Mouse (Mus musculus): ENCODE measurements around the gene Fgfr2. TPM values are rescaled to one million over a fixed set of nuclear protein-coding genes. Genes with fewer than 3 reads are reported as not detected.
A peak's percentile ranks its signal among the peaks of the same experiment; 100 is the strongest.

Gene Fgfr2
- total and polyA plus RNA-seq, 2 experiments from 2014 or later: 12.1 to 32.6 TPM

- no peak for ATAC-seq (ENCODE audit: low FRiP score)
- TF ChIP-seq CTCF (IDR thresholded peaks at IDR 0.05): no peak
- Histone ChIP-seq H3K4me2 (ENCODE audit: low read depth, low read length, poor library complexity, severe bottlenecking) (no peak overlapping the region), H3K4me3 (ENCODE audit: low read depth, low read length) (no peak overlapping the region), H3K4me1 (ENCODE audit: insufficient read depth, low read length) (no peaks in the 10 kb centered on the region), H3K9ac (replicated peaks; ENCODE audit: low read length, poor library complexity, severe bottlenecking) (no peak overlapping the region), H3K9me3 (ENCODE audit: low read length) (no peaks in the 10 kb centered on the region), H3K36me3 (ENCODE audit: insufficient read depth, low read length) (no peaks in the 10 kb centered on the region), H3K27ac (ENCODE audit: low read depth, low read length) (no peak overlapping the region), H3K27me3 (ENCODE audit: insufficient read depth, low read length) (no peaks in the 10 kb centered on the region)
- DNase-seq (ENCODE audit: low spot score): no peak
- 49% methylated on average over 2 of the region's 2 CpGs for WGBS
These were observed 2204.9 kb downstream of the Fgfr2 start for GRCm38 (mm10) chr7:130918260-130918659.

GRCm38 (mm10) chr7:130914693-130915363, 2208.3 kb downstream of the Fgfr2 start:
- 43% methylated on average over 5 of the region's 5 CpGs for WGBS
- DNase-seq (ENCODE audit: low spot score) (peak; percentile 89), ATAC-seq (ENCODE audit: low FRiP score) (no peak)
- H3K4me1 ChIP-seq (ENCODE audit: insufficient read depth, low read length): no peaks in the 10 kb centered on the region
- TF ChIP-seq CTCF (IDR thresholded peaks at IDR 0.05): peak; percentile 89
- peaks cover 8% of the 10 kb centered on the region for H3K36me3 ChIP-seq (ENCODE audit: insufficient read depth, low read length)
- no peaks in the 10 kb centered on the region for H3K9me3 ChIP-seq (ENCODE audit: low read length)
- no peak overlapping the region for H3K9ac ChIP-seq (replicated peaks; ENCODE audit: low read length, poor library complexity, severe bottlenecking)
- no peak overlapping the region for H3K4me2 ChIP-seq (ENCODE audit: low read depth, low read length, poor library complexity, severe bottlenecking)
- H3K4me3 ChIP-seq (ENCODE audit: low read depth, low read length): no peak overlapping the region
- no peaks in the 10 kb centered on the region for H3K27me3 ChIP-seq (ENCODE audit: insufficient read depth, low read length)
- H3K27ac ChIP-seq (ENCODE audit: low read depth, low read length): no peak overlapping the region

- H3K27ac ChIP-seq (ENCODE audit: low read depth, low read length): no peak overlapping the region
- ATAC-seq (ENCODE audit: low FRiP score): no peak
- no peak overlapping the region for H3K9ac ChIP-seq (replicated peaks; ENCODE audit: low read length, poor library complexity, severe bottlenecking)
- WGBS: 94% methylated on average over 14 of the region's 14 CpGs
- no peak overlapping the region for H3K4me2 ChIP-seq (ENCODE audit: low read depth, low read length, poor library complexity, severe bottlenecking)
- no peaks in the 10 kb centered on the region for H3K27me3 ChIP-seq (ENCODE audit: insufficient read depth, low read length)
- TF ChIP-seq CTCF (IDR thresholded peaks at IDR 0.05): no peak
- H3K36me3 ChIP-seq (ENCODE audit: insufficient read depth, low read length): peaks cover 8% of the 10 kb centered on the region
- H3K4me3 ChIP-seq (ENCODE audit: low read depth, low read length): no peak overlapping the region
- DNase-seq (ENCODE audit: low spot score): no peak
- no peaks in the 10 kb centered on the region for H3K9me3 ChIP-seq (ENCODE audit: low read length)
- no peaks in the 10 kb centered on the region for H3K4me1 ChIP-seq (ENCODE audit: insufficient read depth, low read length)
These were observed 2212.3 kb downstream of the Fgfr2 start for GRCm38 (mm10) chr7:130910841-130911240.

GRCm38 (mm10) chr7:130904571-130905365, 2218.4 kb downstream of the Fgfr2 start:
- Histone ChIP-seq H3K4me3 (ENCODE audit: low read depth, low read length) (no peak overlapping the region), H3K27ac (ENCODE audit: low read depth, low read length) (no peak overlapping the region), H3K4me1 (ENCODE audit: insufficient read depth, low read length) (no peaks in the 10 kb centered on the region), H3K36me3 (ENCODE audit: insufficient read depth, low read length) (peaks cover 22% of the 10 kb centered on the region; the same call in 1 of the 2 replicates), H3K9ac (replicated peaks; ENCODE audit: low read length, poor library complexity, severe bottlenecking) (no peak overlapping the region), H3K9me3 (ENCODE audit: low read length) (no peaks in the 10 kb centered on the region), H3K27me3 (ENCODE audit: insufficient read depth, low read length) (no peaks in the 10 kb centered on the region), H3K4me2 (ENCODE audit: low read depth, low read length, poor library complexity, severe bottlenecking) (no peak overlapping the region)
- ATAC-seq (ENCODE audit: low FRiP score) (no peak), DNase-seq (ENCODE audit: low spot score) (no peak)
- no peak for TF ChIP-seq CTCF (IDR thresholded peaks at IDR 0.05)
- 93% methylated on average over 13 of the region's 13 CpGs for WGBS

- H3K4me2 ChIP-seq (ENCODE audit: low read depth, low read length, poor library complexity, severe bottlenecking): no peak overlapping the region
- H3K4me3 ChIP-seq (ENCODE audit: low read depth, low read length): no peak overlapping the region
- H3K4me1 ChIP-seq (ENCODE audit: insufficient read depth, low read length): no peaks in the 10 kb centered on the region
- no peak for TF ChIP-seq CTCF (IDR thresholded peaks at IDR 0.05)
- peaks cover 22% of the 10 kb centered on the region; the same call in 1 of the 2 replicates for H3K36me3 ChIP-seq (ENCODE audit: insufficient read depth, low read length)
- DNase-seq (ENCODE audit: low spot score): no peak
- 92% methylated on average over 16 of the region's 16 CpGs for WGBS
- no peaks in the 10 kb centered on the region for H3K9me3 ChIP-seq (ENCODE audit: low read length)
- no peak overlapping the region for H3K9ac ChIP-seq (replicated peaks; ENCODE audit: low read length, poor library complexity, severe bottlenecking)
- no peaks in the 10 kb centered on the region for H3K27me3 ChIP-seq (ENCODE audit: insufficient read depth, low read length)
- no peak for ATAC-seq (ENCODE audit: low FRiP score)
- no peak overlapping the region for H3K27ac ChIP-seq (ENCODE audit: low read depth, low read length)
These were observed 2219.6 kb downstream of the Fgfr2 start for GRCm38 (mm10) chr7:130903505-130904074.

- WGBS: 92% methylated on average over 1 of the region's 1 CpGs
- Histone ChIP-seq H3K27ac (ENCODE audit: low read depth, low read length) (no peak overlapping the region), H3K4me3 (ENCODE audit: low read depth, low read length) (no peak overlapping the region), H3K9ac (replicated peaks; ENCODE audit: low read length, poor library complexity, severe bottlenecking) (no peak overlapping the region), H3K9me3 (ENCODE audit: low read length) (no peaks in the 10 kb centered on the region), H3K27me3 (ENCODE audit: insufficient read depth, low read length) (no peaks in the 10 kb centered on the region), H3K4me2 (ENCODE audit: low read depth, low read length, poor library complexity, severe bottlenecking) (no peak overlapping the region), H3K36me3 (ENCODE audit: insufficient read depth, low read length) (peaks cover 22% of the 10 kb centered on the region; the same call in 1 of the 2 replicates), H3K4me1 (ENCODE audit: insufficient read depth, low read length) (no peaks in the 10 kb centered on the region)
- DNase-seq (ENCODE audit: low spot score) (no peak), ATAC-seq (ENCODE audit: low FRiP score) (no peak)
- no peak for TF ChIP-seq CTCF (IDR thresholded peaks at IDR 0.05)
These were observed 2220.2 kb downstream of the Fgfr2 start for GRCm38 (mm10) chr7:130902929-130903328.

All from midbrain, postnatal 0 days (tissue).